Mouse (Mus musculus): ENCODE data around the gene Ece1.
"Not testable (repeated sequence)": the region's sequence is repeated elsewhere in the genome, so short reads cannot be mapped to it uniquely, and the experiment has no call there.

Gene Ece1

GRCm38 (mm10) chr4:137979066-137979644 is 117.1 kb downstream of the Ece1 start:
- DNase-seq (ENCODE audit: low read depth, low spot score): not testable (repeated sequence)

DNA sequence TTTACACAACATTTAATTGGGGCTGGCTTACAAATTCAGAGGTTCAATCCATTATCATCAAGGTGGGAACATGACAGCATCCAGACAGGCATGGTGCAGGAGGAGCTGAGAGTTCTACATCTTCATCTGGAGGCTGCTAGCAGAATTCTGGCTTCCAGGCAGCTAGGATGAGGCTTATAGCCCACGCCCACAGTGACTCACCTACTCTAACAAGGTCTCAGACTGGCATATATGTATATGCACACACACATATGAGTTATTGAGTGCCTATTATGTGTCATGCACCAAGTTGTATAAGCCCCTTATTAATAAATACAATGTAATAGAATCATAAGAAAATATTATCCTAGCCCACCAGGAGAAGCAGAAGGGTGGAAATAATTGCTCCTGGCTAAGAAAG is 120.8 kb downstream of the Ece1 start:
- no peak for DNase-seq (ENCODE audit: low read depth, low spot score)

GRCm38 (mm10) chr4:137984212-137984611 is 122.2 kb downstream of the Ece1 start:
- no peak for DNase-seq (ENCODE audit: low read depth, low spot score)

DNA sequence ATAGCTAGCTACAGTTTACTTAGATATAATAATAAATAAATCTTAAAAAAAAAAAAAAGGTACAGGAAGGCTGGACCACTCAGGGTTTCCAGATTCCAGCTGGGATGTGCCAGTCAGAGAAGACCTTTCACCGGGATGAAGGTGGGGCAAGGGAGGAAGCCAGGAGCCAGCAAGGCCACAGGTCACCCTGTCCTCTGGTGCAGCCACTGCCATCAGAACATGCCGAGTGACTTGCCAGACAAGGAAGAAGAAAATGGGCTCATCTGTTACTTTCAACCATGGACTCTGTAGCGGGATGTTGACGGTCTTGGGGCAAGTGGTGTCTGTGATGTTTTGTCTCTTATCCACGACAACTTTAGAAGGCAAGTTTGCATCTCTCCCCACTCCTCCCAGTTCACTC is 122.7 kb downstream of the Ece1 start:
- no peak for DNase-seq (ENCODE audit: low read depth, low spot score)

- no peak for DNase-seq (ENCODE audit: low read depth, low spot score)
Measured at GRCm38 (mm10) chr4:137989426-137989825, 127.4 kb downstream of the Ece1 start.

GRCm38 (mm10) chr4:137990433-137990832 is 128.4 kb downstream of the Ece1 start:
- DNase-seq (ENCODE audit: low read depth, low spot score): no peak

DNA sequence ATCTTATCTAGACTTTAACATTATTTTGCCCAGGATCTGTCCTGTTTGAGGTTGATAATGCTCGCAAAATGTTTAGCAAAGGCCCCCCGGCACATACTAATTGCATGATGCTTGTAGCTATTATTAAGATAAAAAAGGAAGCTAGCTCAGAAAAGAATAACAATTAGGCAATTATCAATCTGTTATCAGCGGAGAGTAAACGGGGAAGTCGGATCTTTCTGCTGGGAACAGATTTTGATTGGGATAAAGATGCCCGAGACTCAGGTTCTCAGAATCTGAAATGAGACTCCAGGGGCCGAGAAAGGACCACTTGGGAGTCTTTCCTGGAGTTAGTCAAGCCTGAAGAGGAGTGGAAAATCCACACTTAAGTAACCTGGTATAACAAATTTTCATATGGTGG is 129.2 kb downstream of the Ece1 start:
- DNase-seq (ENCODE audit: low read depth, low spot score): no peak

DNA sequence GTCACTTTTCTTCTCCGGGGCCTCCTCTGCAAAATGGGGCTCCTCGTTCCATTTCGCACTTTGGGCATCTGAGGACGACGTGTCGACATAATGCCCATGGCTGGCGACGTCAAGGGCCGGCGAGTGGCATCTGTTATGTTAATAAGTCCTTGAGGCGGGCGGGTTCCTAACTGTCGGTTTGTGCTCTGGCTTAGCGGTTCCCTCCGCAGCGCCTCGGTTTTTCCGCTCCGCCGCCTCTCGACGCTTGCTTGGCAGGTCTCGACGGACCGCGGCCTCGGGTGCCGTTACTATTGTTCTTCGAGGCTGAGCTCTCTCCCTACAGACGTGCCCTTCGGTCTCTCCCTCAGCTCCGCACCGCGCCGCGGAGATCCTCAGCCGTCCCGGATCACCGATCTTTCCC is 130.9 kb downstream of the Ece1 start, which contains the start of gene Eif4g3:
Gene Eif4g3, plus strand, starts transcription at position 133 of the 400 bp plus-strand sequence.
- DNase-seq (ENCODE audit: low read depth, low spot score): no peak

DNA sequence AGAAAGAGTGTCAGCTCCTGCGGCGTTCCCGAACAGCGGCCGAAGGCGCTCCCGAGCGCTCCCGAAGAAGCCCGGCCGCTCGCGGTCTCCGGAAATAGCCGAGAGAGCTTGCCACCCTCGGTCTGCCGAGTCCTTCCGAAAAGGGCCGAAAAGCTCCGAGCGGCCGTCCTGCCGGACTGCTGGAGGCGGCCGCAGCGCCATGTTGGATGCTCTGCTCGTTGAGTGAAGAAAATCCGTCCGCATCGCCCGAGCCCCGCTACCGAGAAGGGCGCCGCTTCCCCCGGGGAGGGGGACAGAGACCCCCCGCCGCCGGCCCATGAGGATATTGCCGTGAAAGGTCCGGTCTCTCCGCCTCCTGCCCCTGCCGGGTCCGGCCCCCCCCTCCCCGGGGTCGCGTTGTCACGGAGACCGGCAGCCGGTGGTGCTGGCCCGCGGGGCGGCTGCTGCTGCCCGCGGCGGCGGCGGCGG is 131.3 kb downstream of the Ece1 start:
- DNase-seq (ENCODE audit: low read depth, low spot score): peak; percentile 95

GRCm38 (mm10) chr4:137993821-137994561 is 132.0 kb downstream of the Ece1 start:
- DNase-seq (ENCODE audit: low read depth, low spot score): peak; percentile 60

DNA sequence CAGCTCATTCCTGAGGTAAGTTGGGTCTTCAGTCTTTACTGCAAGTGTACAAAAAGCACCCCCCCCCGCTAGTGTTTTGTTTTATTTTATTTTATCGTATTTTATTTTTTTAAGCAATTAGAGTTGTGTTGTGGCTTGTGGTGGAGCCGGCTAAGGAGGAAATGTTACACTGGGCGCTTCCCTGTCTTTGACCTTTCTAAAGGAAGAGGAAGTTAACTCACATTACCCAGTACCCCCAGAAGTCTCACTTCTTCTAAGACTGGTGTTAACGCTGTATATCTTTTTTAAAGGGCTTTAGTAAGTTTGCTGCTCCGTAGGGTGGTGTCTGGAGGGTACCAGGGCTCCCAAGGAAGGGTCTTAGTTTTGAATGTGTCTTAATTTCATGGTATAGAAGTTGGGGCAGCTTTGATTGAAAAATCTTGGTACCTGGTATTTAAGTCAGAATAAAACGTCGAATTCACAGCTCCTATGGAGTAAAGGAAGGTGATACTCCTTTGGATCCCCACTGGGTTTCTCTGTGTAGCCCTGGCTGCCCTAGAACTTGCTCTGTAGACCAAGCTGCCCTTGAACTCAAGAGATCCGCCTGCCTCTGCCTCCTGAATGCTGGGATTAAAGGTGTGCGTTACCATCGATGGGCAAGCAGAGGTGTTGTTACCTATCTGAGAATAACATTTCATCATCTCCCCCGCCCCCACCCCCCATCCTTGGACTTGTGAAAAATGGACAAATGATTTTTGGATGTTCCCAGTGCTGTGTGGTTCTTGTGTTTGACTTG is 132.7 kb downstream of the Ece1 start:
- peak; percentile 40 for DNase-seq (ENCODE audit: low read depth, low spot score)

- DNase-seq (ENCODE audit: low read depth, low spot score): no peak
Measured at GRCm38 (mm10) chr4:137995399-137995798, 133.4 kb downstream of the Ece1 start.

- DNase-seq (ENCODE audit: low read depth, low spot score): no peak
Measured at GRCm38 (mm10) chr4:137998232-137998631, 136.2 kb downstream of the Ece1 start.

GRCm38 (mm10) chr4:138000682-138001081 is 138.6 kb downstream of the Ece1 start:
- DNase-seq (ENCODE audit: low read depth, low spot score): no peak

DNA sequence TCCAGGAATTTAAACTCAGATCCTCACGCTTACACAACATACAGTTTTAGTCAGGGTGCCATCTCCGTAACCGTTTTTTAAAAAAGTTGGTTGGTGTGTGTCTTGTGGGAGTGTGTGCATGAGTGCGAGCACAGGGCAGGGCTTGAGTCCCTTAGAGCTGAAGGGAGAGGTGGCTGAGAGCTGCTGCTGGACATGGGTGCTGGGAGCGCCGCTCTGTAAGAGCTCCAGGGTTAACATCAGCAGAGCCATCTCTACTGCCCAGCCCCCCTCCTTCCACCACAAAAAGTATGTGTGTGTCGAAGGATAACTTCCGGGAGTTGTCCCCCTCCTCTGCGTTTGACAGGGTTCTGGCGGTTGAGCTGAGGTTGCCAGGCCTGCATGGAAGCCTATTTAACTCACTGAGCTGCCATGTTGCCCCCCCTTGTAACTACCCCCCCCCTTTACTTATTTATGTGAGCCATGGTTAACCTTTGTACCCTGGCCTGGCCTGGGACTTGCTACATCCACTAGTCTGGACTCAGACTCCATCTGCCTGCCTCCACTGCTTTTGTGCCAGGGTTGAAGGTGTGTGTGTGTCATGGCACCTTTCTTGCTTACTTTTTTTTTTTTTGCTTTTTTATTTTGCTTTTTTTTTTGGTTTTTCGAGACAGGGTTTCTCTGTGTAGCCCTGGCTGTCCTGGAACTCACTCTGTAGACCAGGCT is 142.0 kb downstream of the Ece1 start:
- no peak for DNase-seq (ENCODE audit: low read depth, low spot score)

- DNase-seq (ENCODE audit: low read depth, low spot score): no peak
Measured at GRCm38 (mm10) chr4:138005781-138006180, 143.7 kb downstream of the Ece1 start.

- DNase-seq (ENCODE audit: low read depth, low spot score): no peak
Measured at GRCm38 (mm10) chr4:138006951-138007613, 145.0 kb downstream of the Ece1 start.

DNA sequence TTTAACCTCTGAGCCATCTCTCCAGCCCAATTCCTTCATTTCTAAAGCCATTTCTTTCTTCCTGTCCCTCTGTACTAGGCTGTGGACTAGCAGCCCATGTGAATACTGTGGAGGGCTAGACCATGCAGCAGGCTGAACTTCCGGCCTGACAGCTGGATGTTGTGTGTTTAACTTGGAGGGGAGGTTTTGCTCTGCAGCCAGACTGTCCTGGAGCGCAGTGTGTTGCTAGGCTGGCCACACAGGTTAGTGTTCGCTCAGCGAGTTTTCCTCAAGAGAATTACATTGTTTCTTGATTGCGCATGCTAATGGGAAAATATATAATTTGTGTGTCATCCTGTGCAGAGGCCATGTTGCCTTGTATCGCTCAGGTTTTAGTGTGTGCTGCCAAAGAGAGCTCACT is 146.6 kb downstream of the Ece1 start:
- no peak for DNase-seq (ENCODE audit: low read depth, low spot score)

- DNase-seq (ENCODE audit: low read depth, low spot score): no peak
Measured at GRCm38 (mm10) chr4:138009786-138010502, 147.9 kb downstream of the Ece1 start.

- DNase-seq (ENCODE audit: low read depth, low spot score): no peak
Measured at GRCm38 (mm10) chr4:138013723-138014479, 151.9 kb downstream of the Ece1 start.
